Mouse (Mus musculus) G1E (cell line): ENCODE measurements around the gene Rhou.

Experiments used
- CTCF ChIP-seq: IDR thresholded peaks from 2 replicates; pipeline ENCODE4 v1.5.1; 2012; ENCODE audit warnings: low read depth, low read length, inconsistent platforms, mixed read lengths
- GATA1 ChIP-seq: IDR thresholded peaks from 2 replicates; pipeline ENCODE4 v1.6.1; 2012; ENCODE audit warnings: borderline replicate concordance, low read length, inconsistent platforms, mixed read lengths
- GATA2 ChIP-seq: IDR thresholded peaks from 2 replicates; pipeline ENCODE4 v1.6.1; 2012; ENCODE audit warnings: low read depth, low read length, inconsistent platforms, borderline replicate concordance
- POLR2AphosphoS5 ChIP-seq: IDR thresholded peaks from 2 replicates; pipeline ENCODE4 v1.6.1; 2012; ENCODE audit warnings: low read depth, low read length, inconsistent platforms; ENCODE audit not compliant: insufficient replicate concordance
- TAL1 ChIP-seq: conservative IDR thresholded peaks from 2 replicates; pipeline ENCODE4 v1.6.1; 2012; ENCODE audit warnings: low read depth, low read length, inconsistent platforms, mixed read lengths

DNA sequence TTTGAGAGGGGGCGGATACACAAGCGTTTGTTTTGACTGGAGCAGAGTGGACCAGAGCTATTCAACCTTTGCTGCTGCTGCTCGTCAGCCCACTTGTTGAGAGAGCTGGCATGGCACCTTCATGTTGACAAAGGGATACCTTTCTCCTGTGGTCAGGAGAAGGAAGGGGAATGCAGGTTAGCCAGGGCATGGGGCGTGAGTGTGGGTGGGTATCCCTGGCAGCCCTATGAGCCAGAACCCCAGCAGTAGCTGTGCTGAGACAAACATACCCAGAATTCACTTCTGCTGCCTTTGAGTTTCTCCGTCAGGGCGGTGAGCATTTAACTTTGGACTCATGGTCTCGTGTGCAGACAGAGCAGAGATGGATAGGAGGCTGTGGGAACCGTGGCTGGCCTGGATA, 4.1 kb downstream of the Rhou start:
- TF ChIP-seq TAL1, result no peak
- TF ChIP-seq POLR2AphosphoS5, result no peak
- no peak for TF ChIP-seq CTCF
- TF ChIP-seq GATA1, result no peak
- no peak for TF ChIP-seq GATA2
